Mouse (Mus musculus): ENCODE measurements around the gene Cadps2. TPM values are rescaled to one million over a fixed set of nuclear protein-coding genes. Genes with fewer than 3 reads are reported as not detected.

Gene Cadps2
- polyA plus RNA-seq, 1 experiment from 2014 or later = 1.3 TPM

DNA sequence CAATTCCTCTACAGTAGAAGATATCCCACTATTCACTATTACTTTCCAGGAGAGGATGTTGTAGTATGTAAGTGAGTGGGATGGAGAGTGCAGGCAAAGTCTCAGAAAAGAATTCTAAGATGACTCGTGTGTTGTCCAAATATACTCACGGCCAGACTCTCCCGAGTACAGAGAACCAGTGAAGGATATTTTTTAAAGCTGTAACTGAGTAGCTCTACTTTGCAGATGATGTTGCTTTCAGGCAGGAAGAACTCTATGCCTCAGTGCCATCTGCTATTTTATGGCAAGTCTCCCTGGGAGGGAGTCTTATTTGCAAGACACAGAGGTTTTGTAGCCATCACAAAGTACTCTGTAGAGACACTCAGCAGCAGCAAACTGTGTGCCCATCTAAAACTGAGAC, 131.7 kb downstream of the Cadps2 start:
- ATAC-seq (ENCODE audit: insufficient number of reproducible peaks, insufficient read depth, low FRiP score, low read depth) = no peak
- Histone ChIP-seq H3K9ac (ENCODE audit: low read length) (no peak overlapping the region), H3K27me3 (ENCODE audit: control insufficient read depth, insufficient read depth, low read length) (no peaks in the 10 kb centered on the region), H3K4me3 (ENCODE audit: control insufficient read depth in 1 of 2, insufficient read depth in 1 of 2, low read depth in 1 of 2, low read length in 2 of 2) (no peak overlapping the region), H3K4me2 (ENCODE audit: low read length) (no peak overlapping the region), H3K9me3 (ENCODE audit: control insufficient read depth, low read length) (no peaks in the 10 kb centered on the region), H3K27ac (replicated peaks in 1 of 2; ENCODE audit: control insufficient read depth in 1 of 2, insufficient read depth in 1 of 2, low read depth in 2 of 2, low read length in 2 of 2) (no peak overlapping the region), H3K4me1 (ENCODE audit: control insufficient read depth in 2 of 2, insufficient read depth in 2 of 2, low read length in 2 of 2) (no peaks in the 10 kb centered on the region), H3K36me3 (ENCODE audit: control insufficient read depth, insufficient read depth, low read length) (no peaks in the 10 kb centered on the region)
- 68% methylated on average over 3 of the region's 3 CpGs for WGBS

DNA sequence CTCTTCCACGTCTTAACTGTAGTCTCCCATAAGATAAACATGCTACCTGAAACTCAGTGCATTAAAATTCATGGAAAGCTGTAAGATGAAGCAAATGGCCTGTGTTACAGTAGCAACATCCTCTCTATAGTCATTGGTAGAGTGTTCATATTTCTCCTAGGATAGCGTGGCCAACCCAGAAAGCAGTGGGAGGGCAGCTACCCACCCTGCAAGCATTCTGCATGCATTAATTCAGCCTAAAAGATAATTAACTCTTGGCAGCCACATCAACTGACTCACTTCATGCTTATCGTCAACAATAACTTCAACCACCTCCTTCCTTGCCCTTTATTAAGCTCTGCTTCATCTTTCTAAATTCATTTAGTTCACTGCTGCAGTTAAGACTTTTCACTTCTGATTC, 138.3 kb downstream of the Cadps2 start:
- Histone ChIP-seq H3K9ac (ENCODE audit: low read length) (no peak overlapping the region), H3K9me3 (ENCODE audit: control insufficient read depth, low read length) (no peaks in the 10 kb centered on the region), H3K27ac (replicated peaks in 1 of 2; ENCODE audit: control insufficient read depth in 1 of 2, insufficient read depth in 1 of 2, low read depth in 2 of 2, low read length in 2 of 2) (no peak overlapping the region), H3K36me3 (ENCODE audit: control insufficient read depth, insufficient read depth, low read length) (no peaks in the 10 kb centered on the region), H3K27me3 (ENCODE audit: control insufficient read depth, insufficient read depth, low read length) (no peaks in the 10 kb centered on the region), H3K4me3 (ENCODE audit: control insufficient read depth in 1 of 2, insufficient read depth in 1 of 2, low read depth in 1 of 2, low read length in 2 of 2) (no peak overlapping the region), H3K4me1 (ENCODE audit: control insufficient read depth in 2 of 2, insufficient read depth in 2 of 2, low read length in 2 of 2) (no peaks in the 10 kb centered on the region), H3K4me2 (ENCODE audit: low read length) (no peak overlapping the region)
- 66% methylated on average over 3 of the region's 3 CpGs for WGBS
- ATAC-seq (ENCODE audit: insufficient number of reproducible peaks, insufficient read depth, low FRiP score, low read depth) = no peak

DNA sequence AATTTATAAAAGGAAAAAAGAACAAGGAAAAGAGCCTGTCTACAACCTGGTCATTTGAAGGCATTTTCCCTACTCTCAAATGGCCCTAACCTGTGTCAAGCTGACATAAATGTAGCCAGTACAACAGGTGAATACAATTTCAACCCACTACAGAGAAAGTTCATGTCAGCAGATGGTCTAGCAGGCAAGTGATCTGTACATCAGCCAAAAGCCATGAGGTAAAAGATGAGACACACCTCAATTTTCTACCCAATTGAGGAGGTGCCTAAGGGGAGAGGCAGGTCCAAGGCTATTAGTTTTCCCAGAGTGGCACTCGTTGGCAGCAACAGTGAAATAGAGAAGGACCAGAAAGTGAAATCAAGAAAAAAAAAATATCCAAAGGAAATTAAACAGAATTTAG, 161.0 kb downstream of the Cadps2 start:
- Histone ChIP-seq H3K9me3 (ENCODE audit: control insufficient read depth, low read length) (no peaks in the 10 kb centered on the region), H3K4me1 (ENCODE audit: control insufficient read depth in 2 of 2, insufficient read depth in 2 of 2, low read length in 2 of 2) (no peaks in the 10 kb centered on the region), H3K27ac (replicated peaks in 1 of 2; ENCODE audit: control insufficient read depth in 1 of 2, insufficient read depth in 1 of 2, low read depth in 2 of 2, low read length in 2 of 2) (no peak overlapping the region), H3K4me2 (ENCODE audit: low read length) (no peak overlapping the region), H3K36me3 (ENCODE audit: control insufficient read depth, insufficient read depth, low read length) (no peaks in the 10 kb centered on the region), H3K4me3 (ENCODE audit: control insufficient read depth in 1 of 2, insufficient read depth in 1 of 2, low read depth in 1 of 2, low read length in 2 of 2) (no peak overlapping the region), H3K9ac (ENCODE audit: low read length) (no peak overlapping the region), H3K27me3 (ENCODE audit: control insufficient read depth, insufficient read depth, low read length) (no peaks in the 10 kb centered on the region)
- WGBS = 40% methylated on average over 1 of the region's 1 CpGs
- ATAC-seq (ENCODE audit: insufficient number of reproducible peaks, insufficient read depth, low FRiP score, low read depth) = no peak

DNA sequence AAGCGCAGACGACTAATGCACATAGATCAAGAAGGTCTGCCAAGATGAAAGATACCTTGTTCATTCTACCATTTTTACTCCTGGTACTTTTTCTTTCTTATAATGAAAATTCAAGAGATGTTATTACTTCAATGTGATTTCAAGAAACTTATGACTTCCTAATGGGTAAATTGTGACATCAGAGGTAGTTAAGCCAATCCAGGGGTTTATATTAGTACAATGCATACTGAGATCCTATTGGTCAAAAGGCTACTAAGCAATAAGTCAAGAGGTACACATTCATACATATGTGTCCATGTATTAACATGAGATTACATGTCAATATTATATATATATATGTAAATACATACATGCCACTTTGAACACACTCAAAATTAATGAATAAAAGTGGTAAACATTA, 184.2 kb downstream of the Cadps2 start, which contains the start of gene Rnf148:
TSS of gene Rnf148 (minus strand) at position 101 of the 400 bp plus-strand sequence.
- WGBS = 72% methylated on average over 2 of the region's 2 CpGs
- no peaks in the 10 kb centered on the region for H3K4me1 ChIP-seq (ENCODE audit: control insufficient read depth in 2 of 2, insufficient read depth in 2 of 2, low read length in 2 of 2)
- H3K36me3 ChIP-seq (ENCODE audit: control insufficient read depth, insufficient read depth, low read length) = no peaks in the 10 kb centered on the region
- ATAC-seq (ENCODE audit: insufficient number of reproducible peaks, insufficient read depth, low FRiP score, low read depth) = no peak
- H3K4me2 ChIP-seq (ENCODE audit: low read length) = no peak within 1 kb of the TSS
- H3K4me3 ChIP-seq (ENCODE audit: control insufficient read depth in 1 of 2, insufficient read depth in 1 of 2, low read depth in 1 of 2, low read length in 2 of 2) = no peak within 1 kb of the TSS
- no peak within 1 kb of the TSS for H3K27ac ChIP-seq (replicated peaks in 1 of 2; ENCODE audit: control insufficient read depth in 1 of 2, insufficient read depth in 1 of 2, low read depth in 2 of 2, low read length in 2 of 2)
- no peaks in the 10 kb centered on the region for H3K9me3 ChIP-seq (ENCODE audit: control insufficient read depth, low read length)
- H3K9ac ChIP-seq (ENCODE audit: low read length) = no peak within 1 kb of the TSS
- H3K27me3 ChIP-seq (ENCODE audit: control insufficient read depth, insufficient read depth, low read length) = no peaks in the 10 kb centered on the region

DNA sequence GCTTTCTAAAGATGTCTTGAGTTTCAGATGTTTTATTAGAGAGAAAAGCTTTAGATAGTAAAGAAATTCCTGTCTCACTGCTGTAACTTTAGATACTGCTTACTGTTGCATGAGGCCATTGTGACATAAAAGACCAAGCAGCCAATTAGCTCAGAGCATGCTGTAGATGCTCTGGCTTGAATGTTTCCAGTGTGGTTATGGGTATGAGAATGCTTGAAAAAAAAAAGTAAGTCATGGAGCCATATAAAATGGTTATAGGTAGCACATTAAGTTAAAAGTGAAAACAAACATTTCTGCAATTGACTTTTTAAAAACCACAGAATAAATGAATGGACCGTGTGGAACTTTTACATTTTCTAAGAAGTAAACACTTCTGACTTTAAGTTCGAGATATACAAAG, 189.0 kb downstream of the Cadps2 start, which contains the start of gene Rnf133:
TSS of gene Rnf133 (minus strand) at position 101 of the 400 bp plus-strand sequence.
- Histone ChIP-seq H3K4me3 (ENCODE audit: control insufficient read depth in 1 of 2, insufficient read depth in 1 of 2, low read depth in 1 of 2, low read length in 2 of 2) (no peak within 1 kb of the TSS), H3K27me3 (ENCODE audit: control insufficient read depth, insufficient read depth, low read length) (no peaks in the 10 kb centered on the region), H3K4me2 (ENCODE audit: low read length) (no peak within 1 kb of the TSS), H3K9ac (ENCODE audit: low read length) (no peak within 1 kb of the TSS), H3K9me3 (ENCODE audit: control insufficient read depth, low read length) (no peaks in the 10 kb centered on the region), H3K36me3 (ENCODE audit: control insufficient read depth, insufficient read depth, low read length) (no peaks in the 10 kb centered on the region), H3K27ac (replicated peaks in 1 of 2; ENCODE audit: control insufficient read depth in 1 of 2, insufficient read depth in 1 of 2, low read depth in 2 of 2, low read length in 2 of 2) (no peak within 1 kb of the TSS), H3K4me1 (ENCODE audit: control insufficient read depth in 2 of 2, insufficient read depth in 2 of 2, low read length in 2 of 2) (peaks cover 2 to 3% of the 10 kb centered on the region in 2 experiments; a peak in 1 of 4 replicates)
- WGBS = 82% methylated on average over 2 of the region's 2 CpGs
- ATAC-seq (ENCODE audit: insufficient number of reproducible peaks, insufficient read depth, low FRiP score, low read depth) = no peak

DNA sequence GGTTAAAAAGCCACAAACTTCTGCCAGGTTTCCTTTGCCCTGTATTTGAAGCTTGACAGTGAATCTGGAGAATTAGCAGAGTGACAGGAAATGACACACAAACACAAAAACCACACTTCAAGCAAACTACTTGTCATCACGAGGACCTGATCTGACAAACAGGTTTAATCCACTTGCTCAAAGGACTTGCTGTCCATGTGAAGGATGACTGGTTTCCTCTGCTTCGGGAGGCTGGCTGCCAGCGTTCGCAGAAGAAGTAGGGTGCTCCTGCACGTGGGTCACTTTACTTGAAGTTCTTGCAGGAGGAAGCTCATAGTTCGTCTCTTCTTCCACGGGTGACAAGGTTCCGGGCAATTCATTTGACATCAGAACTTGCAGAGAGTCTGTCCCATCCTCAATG, 190.5 kb downstream of the Cadps2 start:
- H3K27ac ChIP-seq (replicated peaks in 1 of 2; ENCODE audit: control insufficient read depth in 1 of 2, insufficient read depth in 1 of 2, low read depth in 2 of 2, low read length in 2 of 2) = no peak overlapping the region
- 61% methylated on average over 8 of the region's 8 CpGs for WGBS
- no peaks in the 10 kb centered on the region for H3K27me3 ChIP-seq (ENCODE audit: control insufficient read depth, insufficient read depth, low read length)
- no peaks in the 10 kb centered on the region for H3K36me3 ChIP-seq (ENCODE audit: control insufficient read depth, insufficient read depth, low read length)
- no peak overlapping the region for H3K4me3 ChIP-seq (ENCODE audit: control insufficient read depth in 1 of 2, insufficient read depth in 1 of 2, low read depth in 1 of 2, low read length in 2 of 2)
- H3K4me1 ChIP-seq (ENCODE audit: control insufficient read depth in 2 of 2, insufficient read depth in 2 of 2, low read length in 2 of 2) = peaks cover 2 to 3% of the 10 kb centered on the region in 2 experiments; a peak in 1 of 4 replicates
- H3K9ac ChIP-seq (ENCODE audit: low read length) = no peak overlapping the region
- H3K4me2 ChIP-seq (ENCODE audit: low read length) = no peak overlapping the region
- H3K9me3 ChIP-seq (ENCODE audit: control insufficient read depth, low read length) = no peaks in the 10 kb centered on the region
- no peak for ATAC-seq (ENCODE audit: insufficient number of reproducible peaks, insufficient read depth, low FRiP score, low read depth)

DNA sequence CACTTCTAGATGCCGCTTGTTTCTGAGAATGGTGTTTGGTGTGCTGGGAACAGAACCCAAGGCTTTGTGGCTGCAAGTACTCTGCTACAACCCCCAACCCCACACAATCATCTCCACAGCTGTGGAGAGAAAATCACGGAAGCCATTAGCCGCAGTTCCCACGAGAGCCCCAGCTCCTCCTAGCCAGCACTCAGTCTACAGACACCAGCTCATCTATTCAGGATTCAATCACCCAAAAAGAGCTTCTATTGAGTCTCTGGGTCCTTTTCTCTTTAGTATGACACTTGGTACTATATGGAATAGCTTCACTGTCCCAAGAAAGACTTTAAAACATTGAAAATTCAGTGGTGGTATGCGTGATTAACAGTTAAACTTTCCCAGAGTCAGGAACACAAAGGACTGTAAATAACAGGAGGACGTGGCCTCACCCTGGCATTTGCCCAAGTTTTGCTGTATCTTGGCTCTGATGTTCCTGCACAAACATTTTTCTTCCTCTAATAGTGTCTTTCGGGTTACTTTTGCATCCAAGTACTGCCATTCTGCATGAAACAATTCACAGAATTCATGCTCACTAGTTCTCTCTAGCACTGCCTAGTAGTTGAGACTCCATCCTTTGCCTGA, 191.5 kb downstream of the Cadps2 start:
- ATAC-seq (ENCODE audit: insufficient number of reproducible peaks, insufficient read depth, low FRiP score, low read depth) = no peak
- H3K9ac ChIP-seq (ENCODE audit: low read length) = no peak overlapping the region
- no peak overlapping the region for H3K4me2 ChIP-seq (ENCODE audit: low read length)
- H3K27ac ChIP-seq (replicated peaks in 1 of 2; ENCODE audit: control insufficient read depth in 1 of 2, insufficient read depth in 1 of 2, low read depth in 2 of 2, low read length in 2 of 2) = no peak overlapping the region; a peak in 1 of 4 replicates
- no peaks in the 10 kb centered on the region for H3K27me3 ChIP-seq (ENCODE audit: control insufficient read depth, insufficient read depth, low read length)
- H3K9me3 ChIP-seq (ENCODE audit: control insufficient read depth, low read length) = no peaks in the 10 kb centered on the region
- no peaks in the 10 kb centered on the region for H3K36me3 ChIP-seq (ENCODE audit: control insufficient read depth, insufficient read depth, low read length)
- WGBS = 62% methylated on average over 7 of the region's 7 CpGs
- H3K4me3 ChIP-seq (ENCODE audit: control insufficient read depth in 1 of 2, insufficient read depth in 1 of 2, low read depth in 1 of 2, low read length in 2 of 2) = no peak overlapping the region
- H3K4me1 ChIP-seq (ENCODE audit: control insufficient read depth in 2 of 2, insufficient read depth in 2 of 2, low read length in 2 of 2) = peaks cover 2 to 3% of the 10 kb centered on the region in 2 experiments; a peak in 1 of 4 replicates

DNA sequence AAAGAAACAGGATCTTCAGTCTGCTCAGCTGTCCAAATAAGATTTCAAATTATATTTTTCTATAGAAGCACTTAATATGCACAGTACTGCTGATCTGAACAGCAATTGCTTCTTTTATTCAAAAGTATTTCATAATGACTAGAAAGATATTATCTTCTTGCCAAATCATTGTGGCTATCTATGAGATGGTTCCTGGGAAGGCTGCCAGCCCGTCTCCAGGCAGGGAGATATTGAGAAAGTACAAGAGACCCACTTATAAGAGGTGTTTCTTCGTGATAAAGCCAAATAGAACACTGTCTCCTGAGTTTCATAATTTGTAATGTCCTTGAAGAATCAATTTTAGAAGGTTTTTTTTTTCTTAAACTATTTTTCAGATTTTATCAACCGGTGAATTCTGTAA, 202.1 kb downstream of the Cadps2 start:
- Histone ChIP-seq H3K27ac (replicated peaks in 1 of 2; ENCODE audit: control insufficient read depth in 1 of 2, insufficient read depth in 1 of 2, low read depth in 2 of 2, low read length in 2 of 2) (no peak overlapping the region), H3K9ac (ENCODE audit: low read length) (no peak overlapping the region), H3K27me3 (ENCODE audit: control insufficient read depth, insufficient read depth, low read length) (no peaks in the 10 kb centered on the region), H3K4me3 (ENCODE audit: control insufficient read depth in 1 of 2, insufficient read depth in 1 of 2, low read depth in 1 of 2, low read length in 2 of 2) (no peak overlapping the region), H3K9me3 (ENCODE audit: control insufficient read depth, low read length) (no peaks in the 10 kb centered on the region), H3K4me1 (ENCODE audit: control insufficient read depth in 2 of 2, insufficient read depth in 2 of 2, low read length in 2 of 2) (no peaks in the 10 kb centered on the region), H3K36me3 (ENCODE audit: control insufficient read depth, insufficient read depth, low read length) (no peaks in the 10 kb centered on the region), H3K4me2 (ENCODE audit: low read length) (no peak overlapping the region)
- WGBS = 65% methylated on average over 3 of the region's 3 CpGs
- ATAC-seq (ENCODE audit: insufficient number of reproducible peaks, insufficient read depth, low FRiP score, low read depth) = no peak
